Mouse (Mus musculus) embryonic facial prominence, embryonic 12.5 days (tissue): ENCODE results near the gene Arid3c. TPM values are rescaled to one million over a fixed set of nuclear protein-coding genes. Genes with fewer than 3 reads are reported as not detected.

Experiments
- ATAC-seq: fragments of 200-750 bp; cut with Nextera tagmentation; 2 replicates; pipeline ENCODE4 v1.8.0; 2017; ENCODE audit not compliant: insufficient number of reproducible peaks, insufficient read depth, low FRiP score, low TSS enrichment
- H3K27ac ChIP-seq: fragments of 300-500 bp; sonication (generic); 2 replicates; pipeline ENCODE4 v1.5.1; 2016; ENCODE audit warnings: mild to moderate bottlenecking
- H3K27me3 ChIP-seq: fragments of 300-500 bp; sonication (generic); 2 replicates; pipeline ENCODE4 v1.6.1; 2016; ENCODE audit warnings: mild to moderate bottlenecking, moderate library complexity
- H3K36me3 ChIP-seq: fragments of 300-500 bp; sonication (generic); 2 replicates; pipeline ENCODE4 v1.6.1; 2016; ENCODE audit warnings: mild to moderate bottlenecking
- H3K4me1 ChIP-seq: fragments of 300-500 bp; sonication (generic); 2 replicates; pipeline ENCODE4 v1.6.1; 2016
- H3K4me2 ChIP-seq: fragments of 300-500 bp; sonication (generic); replicated peaks from 2 replicates; pipeline ENCODE4 v1.6.1; 2016; ENCODE audit warnings: mild to moderate bottlenecking, moderate library complexity
- H3K4me3 ChIP-seq: fragments of 300-500 bp; sonication (generic); 2 replicates; pipeline ENCODE4 v1.5.1; 2016; ENCODE audit warnings: mild to moderate bottlenecking
- H3K9ac ChIP-seq: fragments of 300-500 bp; sonication (generic); 2 replicates; pipeline ENCODE4 v1.6.1; 2016; ENCODE audit warnings: mild to moderate bottlenecking, moderate library complexity
- H3K9me3 ChIP-seq: fragments of 300-500 bp; sonication (generic); 2 replicates; pipeline ENCODE4 v1.6.1; 2016; ENCODE audit warnings: mild to moderate bottlenecking, moderate library complexity
- WGBS: fragments of 180-500 bp; shearing (Covaris S2); methylation state at CpG from one replicate; pipeline ENCODE4 v1.1.7; 2016; 5-methylcytosine and 5-hydroxymethylcytosine counted together
- polyA plus RNA-seq: library from polyadenylated mRNA; unstranded; fragments of >200 nt; fragmentation: Nextera tagmentation; extraction: Ambion mirVana; gene quantifications from 2 replicates; pipeline ENCODE4 v1.2.1, GENCODE M21; 2016

The Arid3c gene
- polyA plus RNA-seq, 1 experiment from 2014 or later: not detected

DNA sequence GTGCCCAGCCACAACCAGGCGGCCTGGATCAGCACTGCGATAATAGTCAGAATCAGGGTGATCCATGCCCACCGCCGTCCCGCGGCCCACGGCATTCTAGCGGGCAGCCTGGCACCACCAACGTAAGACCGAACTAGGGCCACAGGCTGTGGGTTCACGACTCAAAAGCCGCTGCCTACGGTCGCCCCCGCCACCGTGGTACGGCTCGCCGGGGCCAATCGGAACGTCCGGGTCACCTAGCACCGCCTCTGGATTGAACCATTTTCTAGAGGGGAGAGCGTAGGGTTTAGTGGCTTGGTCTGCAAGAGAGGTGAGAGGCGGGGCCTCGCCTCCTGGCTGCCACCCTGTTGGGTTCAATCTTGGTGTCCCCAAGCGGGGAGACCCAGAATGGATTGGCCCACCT is 10.2 kb upstream of the Arid3c start:
- H3K9me3 ChIP-seq: peaks cover 5% of the 10 kb centered on the region
- peak; percentile 95 for ATAC-seq
- H3K4me2 ChIP-seq: peak overlapping the region; percentile 93
- WGBS: under 1% methylated on average over 27 of the region's 27 CpGs
- H3K27ac ChIP-seq: peak overlapping the region; percentile 78
- H3K4me3 ChIP-seq: peak overlapping the region; percentile 72
- peak overlapping the region; percentile 73 for H3K9ac ChIP-seq
- H3K36me3 ChIP-seq: peaks cover 14% of the 10 kb centered on the region
- peaks cover 14% of the 10 kb centered on the region for H3K4me1 ChIP-seq
- H3K27me3 ChIP-seq: no peaks in the 10 kb centered on the region

DNA sequence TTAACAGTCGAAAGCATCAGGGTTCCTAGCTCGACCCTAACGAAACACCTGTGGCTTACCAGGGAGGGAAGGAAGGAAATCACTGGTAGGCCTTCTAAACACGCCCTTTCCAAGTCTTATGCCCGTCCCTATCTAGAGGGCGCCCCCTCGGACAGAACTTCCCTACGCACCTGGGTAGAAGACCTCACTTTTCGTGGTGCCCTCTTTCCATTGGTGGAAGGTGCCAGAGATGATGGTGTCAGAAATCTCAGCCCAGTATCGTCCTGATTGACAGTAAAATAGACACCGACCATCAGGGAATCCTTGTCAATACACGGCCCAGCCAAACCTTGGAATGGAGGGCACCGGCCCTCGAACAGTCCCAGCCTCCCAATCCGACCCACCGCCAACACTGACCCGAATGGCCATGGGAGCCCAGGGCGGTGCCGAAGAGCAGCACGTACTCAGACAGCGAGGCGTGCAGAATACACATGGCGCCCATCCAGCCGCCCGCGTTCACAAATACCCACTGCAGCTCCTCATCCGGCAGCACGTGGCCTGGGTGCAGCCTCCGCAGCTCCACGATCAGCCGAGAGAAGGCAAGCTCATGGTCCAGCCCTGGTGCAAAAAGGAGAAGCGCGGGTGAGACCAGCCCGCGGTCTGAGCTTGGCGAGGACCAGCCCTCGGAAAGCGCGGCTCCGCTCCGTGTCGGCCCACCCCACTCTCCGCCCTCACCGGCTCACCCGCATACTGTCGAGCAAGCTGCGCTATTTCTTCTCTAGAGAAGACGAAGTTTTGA is 9.6 kb upstream of the Arid3c start:
- peak; percentile 76 for ATAC-seq

GRCm38 (mm10) chr4:41739260-41739659 is 8.3 kb upstream of the Arid3c start:
- Histone ChIP-seq H3K4me3 (no peak overlapping the region), H3K4me2 (no peak overlapping the region), H3K9me3 (no peaks in the 10 kb centered on the region), H3K4me1 (peaks cover 14% of the 10 kb centered on the region), H3K27me3 (no peaks in the 10 kb centered on the region), H3K36me3 (peaks cover 14% of the 10 kb centered on the region), H3K27ac (no peak overlapping the region), H3K9ac (no peak overlapping the region)
- 94% methylated on average over 13 of the region's 13 CpGs for WGBS
- no peak for ATAC-seq

More for the DNA sequence above, 9.6 kb upstream of the Arid3c start:
- H3K4me1 ChIP-seq: peaks cover 14% of the 10 kb centered on the region
- H3K27me3 ChIP-seq: no peaks in the 10 kb centered on the region
- peak overlapping the region; percentile 72 for H3K4me3 ChIP-seq
- H3K9me3 ChIP-seq: no peaks in the 10 kb centered on the region
- WGBS: 1% methylated on average over 48 of the region's 48 CpGs
- peak overlapping the region; percentile 73 for H3K9ac ChIP-seq
- peak overlapping the region; percentile 93 for H3K4me2 ChIP-seq
- H3K36me3 ChIP-seq: peaks cover 14% of the 10 kb centered on the region
- H3K27ac ChIP-seq: peak overlapping the region; percentile 78

GRCm38 (mm10) chr4:41738256-41738603 is 7.3 kb upstream of the Arid3c start:
- Histone ChIP-seq H3K4me2 (no peak overlapping the region), H3K9me3 (no peaks in the 10 kb centered on the region), H3K27ac (no peak overlapping the region), H3K9ac (no peak overlapping the region), H3K36me3 (peaks cover 14% of the 10 kb centered on the region), H3K4me3 (no peak overlapping the region), H3K27me3 (0 out of 2 replicates have a peak, but pooled peaks cover 4% of the 10 kb centered on the region), H3K4me1 (peaks cover 14% of the 10 kb centered on the region)
- no peak for ATAC-seq
- WGBS: 71% methylated on average over 1 of the region's 1 CpGs

DNA sequence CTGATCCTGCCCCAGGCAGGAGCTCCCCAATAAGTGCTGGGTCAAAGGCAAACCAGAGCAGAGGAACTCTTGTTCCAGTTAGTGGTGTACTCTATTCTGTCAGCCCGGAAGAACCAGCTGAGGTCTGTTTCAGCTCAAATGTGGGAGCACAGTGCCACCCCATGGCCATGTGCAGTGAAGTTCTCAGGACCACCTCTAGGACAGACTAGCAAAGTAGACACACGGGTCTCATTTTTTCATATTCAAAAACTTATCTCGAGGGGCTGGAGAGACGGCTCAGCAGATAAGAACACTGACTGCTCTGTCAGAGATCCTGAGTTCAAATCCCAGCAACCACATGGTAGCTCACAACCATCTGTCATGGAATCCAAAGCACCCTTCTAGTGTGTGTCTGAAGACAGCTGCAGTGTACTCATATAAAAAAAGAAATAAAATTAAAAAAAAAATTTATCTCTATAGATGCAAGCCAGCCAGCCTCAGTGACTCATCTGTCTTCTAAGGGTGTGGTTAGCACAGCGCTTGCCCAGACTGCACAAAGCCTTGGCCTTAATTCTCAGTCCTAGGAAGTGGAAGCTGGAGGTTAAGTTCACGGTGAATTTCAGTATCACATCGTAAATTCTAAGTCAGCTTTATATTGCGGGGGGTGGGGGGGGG is 6.8 kb upstream of the Arid3c start:
- no peaks in the 10 kb centered on the region for H3K9me3 ChIP-seq
- no peak overlapping the region for H3K4me3 ChIP-seq
- H3K4me2 ChIP-seq: no peak overlapping the region
- H3K4me1 ChIP-seq: peaks cover 14% of the 10 kb centered on the region
- no peak overlapping the region for H3K27ac ChIP-seq
- peaks cover 14% of the 10 kb centered on the region for H3K36me3 ChIP-seq
- 47% methylated on average over 8 of the region's 8 CpGs for WGBS
- H3K27me3 ChIP-seq: peaks cover 9% of the 10 kb centered on the region
- no peak for ATAC-seq
- no peak overlapping the region for H3K9ac ChIP-seq

GRCm38 (mm10) chr4:41726826-41727621 is 3.9 kb downstream of the Arid3c start:
- WGBS: 13% methylated on average over 20 of the region's 20 CpGs
- H3K9me3 ChIP-seq: no peaks in the 10 kb centered on the region
- no peak overlapping the region for H3K4me2 ChIP-seq
- peaks cover 82% of the 10 kb centered on the region for H3K27me3 ChIP-seq
- H3K4me3 ChIP-seq: no peak overlapping the region
- no peak overlapping the region for H3K27ac ChIP-seq
- H3K9ac ChIP-seq: no peak overlapping the region
- H3K4me1 ChIP-seq: peaks cover 23% of the 10 kb centered on the region
- H3K36me3 ChIP-seq: no peaks in the 10 kb centered on the region
- ATAC-seq: no peak

GRCm38 (mm10) chr4:41722918-41723351 is 8.0 kb downstream of the Arid3c start, which contains the start of gene Dctn3:
TSS of gene Dctn3 (minus strand) at chr4:41723170.
- peak within 1 kb of the TSS; percentile 76 for H3K4me2 ChIP-seq
- peak within 1 kb of the TSS; percentile 84 for H3K9ac ChIP-seq
- peaks cover 16% of the 10 kb centered on the region for H3K36me3 ChIP-seq
- H3K9me3 ChIP-seq: no peaks in the 10 kb centered on the region
- H3K4me1 ChIP-seq: peaks cover 21% of the 10 kb centered on the region
- H3K27me3 ChIP-seq: peaks cover 45% of the 10 kb centered on the region
- peak; percentile 85 for ATAC-seq
- peak within 1 kb of the TSS; percentile 89 for H3K4me3 ChIP-seq
- WGBS: under 1% methylated on average over 27 of the region's 27 CpGs
- H3K27ac ChIP-seq: 0 out of 2 replicates have a peak within 1 kb of the TSS, but pooled peaks have one; percentile 23

DNA sequence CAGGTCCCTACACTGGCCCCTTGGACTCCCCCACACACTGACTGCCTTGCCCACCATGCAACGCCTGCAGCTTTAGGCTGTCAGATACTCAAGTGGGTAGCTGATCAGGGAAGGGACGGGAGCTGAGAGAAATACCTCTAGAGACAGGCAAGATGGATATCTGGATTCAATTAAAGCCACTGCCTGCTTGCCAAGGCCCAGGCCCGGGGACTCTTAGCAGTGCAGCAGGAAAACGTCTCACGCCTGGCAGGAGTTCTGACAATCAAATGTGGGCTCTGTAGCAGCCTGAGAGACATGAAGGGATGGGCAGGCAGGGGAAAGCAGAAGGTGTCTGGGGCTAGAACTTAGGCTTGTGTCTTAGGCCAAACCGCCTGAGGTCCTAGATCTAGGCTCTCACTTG is 14.1 kb downstream of the Arid3c start:
- Histone ChIP-seq H3K36me3 (peaks cover 37% of the 10 kb centered on the region), H3K4me2 (no peak overlapping the region), H3K9ac (peak overlapping the region; percentile 6; the same call in 1 of the 2 replicates), H3K4me1 (peaks cover 30% of the 10 kb centered on the region), H3K4me3 (no peak overlapping the region), H3K27me3 (no peaks in the 10 kb centered on the region), H3K27ac (peak overlapping the region; percentile 71; the same call in 1 of the 2 replicates), H3K9me3 (no peaks in the 10 kb centered on the region)
- ATAC-seq: peak; percentile 2; the same call in 1 of the 2 replicates
- WGBS: 30% methylated on average over 6 of the region's 6 CpGs

- 83% methylated on average over 5 of the region's 5 CpGs for WGBS
- Histone ChIP-seq H3K9me3 (no peaks in the 10 kb centered on the region), H3K4me3 (no peak overlapping the region), H3K4me2 (no peak overlapping the region), H3K36me3 (peaks cover 47% of the 10 kb centered on the region), H3K27me3 (no peaks in the 10 kb centered on the region), H3K27ac (no peak overlapping the region), H3K4me1 (peaks cover 35% of the 10 kb centered on the region), H3K9ac (no peak overlapping the region)
- no peak for ATAC-seq
These were observed 15.3 kb downstream of the Arid3c start for GRCm38 (mm10) chr4:41715596-41715995.

- Histone ChIP-seq H3K9ac (no peak overlapping the region), H3K36me3 (peaks cover 47% of the 10 kb centered on the region), H3K27me3 (no peaks in the 10 kb centered on the region), H3K27ac (no peak overlapping the region), H3K4me3 (no peak overlapping the region), H3K4me2 (no peak overlapping the region), H3K4me1 (peaks cover 35% of the 10 kb centered on the region), H3K9me3 (no peaks in the 10 kb centered on the region)
- ATAC-seq: no peak
- WGBS: 82% methylated on average over 8 of the region's 8 CpGs
These were observed 15.9 kb downstream of the Arid3c start for GRCm38 (mm10) chr4:41715082-41715481.

DNA sequence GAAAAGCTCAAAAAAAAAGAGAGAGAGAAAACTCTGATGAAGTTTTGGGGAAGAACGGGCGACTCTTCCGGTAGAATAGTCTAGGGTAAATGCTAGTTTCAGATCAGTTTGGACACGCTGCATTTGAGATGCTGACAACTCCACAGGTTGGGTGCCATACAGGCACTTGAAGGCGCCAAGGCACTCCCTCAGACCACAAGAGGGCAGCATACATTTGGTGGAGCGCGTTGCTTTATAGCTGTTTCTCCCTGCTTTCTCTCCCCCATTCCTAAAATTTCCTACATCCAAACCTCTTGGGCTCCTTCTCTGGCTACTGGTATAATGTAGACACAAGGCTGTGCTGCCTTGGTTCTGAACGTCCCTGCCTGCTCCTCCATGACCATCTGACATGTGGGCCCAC is 16.7 kb downstream of the Arid3c start:
- H3K4me2 ChIP-seq: peak overlapping the region; percentile 83
- no peaks in the 10 kb centered on the region for H3K27me3 ChIP-seq
- H3K4me3 ChIP-seq: peak overlapping the region; percentile 82; the same call in 1 of the 2 replicates
- H3K36me3 ChIP-seq: peaks cover 40% of the 10 kb centered on the region
- H3K9ac ChIP-seq: 0 out of 2 replicates have a peak overlapping the region, but pooled peaks have one; percentile 91
- WGBS: 21% methylated on average over 8 of the region's 8 CpGs
- H3K27ac ChIP-seq: no peak overlapping the region
- no peak for ATAC-seq
- H3K4me1 ChIP-seq: peaks cover 35% of the 10 kb centered on the region
- H3K9me3 ChIP-seq: no peaks in the 10 kb centered on the region
